Mouse (Mus musculus) intestine, embryonic 16.5 days (tissue): ENCODE results near the gene Nav1. TPM values are rescaled to one million over a fixed set of nuclear protein-coding genes. Genes with fewer than 3 reads are reported as not detected.

ENCODE experiments used
- ATAC-seq: fragments of 200-750 bp; cut with Nextera tagmentation; 2 replicates; pipeline ENCODE4 v1.8.0; 2017; ENCODE audit warnings: moderate TSS enrichment, moderate library complexity
- H3K27ac ChIP-seq: fragments of 300-500 bp; sonication (generic); 2 replicates; pipeline ENCODE4 v1.5.1; 2014; ENCODE audit warnings: mild to moderate bottlenecking, low read length
- H3K27me3 ChIP-seq: fragments of 300-500 bp; sonication (generic); replicated peaks from 2 replicates; pipeline ENCODE4 v1.6.1; 2014; ENCODE audit warnings: low read length, control low read depth, mixed read lengths; ENCODE audit not compliant: control insufficient read depth, insufficient read depth
- H3K36me3 ChIP-seq: fragments of 300-500 bp; sonication (generic); 2 replicates; pipeline ENCODE4 v1.6.1; 2014; ENCODE audit warnings: low read length, control low read depth; ENCODE audit not compliant: control insufficient read depth, insufficient read depth
- H3K4me1 ChIP-seq: fragments of 300-500 bp; sonication (generic); 2 replicates; pipeline ENCODE4 v1.6.1; 2014; ENCODE audit warnings: low read length, control low read depth, mixed read lengths; ENCODE audit not compliant: control insufficient read depth, insufficient read depth
- H3K4me2 ChIP-seq: fragments of 300-500 bp; sonication (generic); 2 replicates; pipeline ENCODE4 v1.6.1; 2014; ENCODE audit warnings: low read depth, low read length, control low read depth
- H3K4me3 ChIP-seq: fragments of 300-500 bp; sonication (generic); 2 replicates; pipeline ENCODE4 v1.5.1; 2014; ENCODE audit warnings: mild to moderate bottlenecking, low read length
- H3K9ac ChIP-seq: fragments of 300-500 bp; sonication (generic); 2 replicates; pipeline ENCODE4 v1.6.1; 2014; ENCODE audit warnings: low read depth, low read length
- H3K9me3 ChIP-seq: fragments of 300-500 bp; sonication (generic); 2 replicates; pipeline ENCODE4 v1.6.1; 2016; ENCODE audit warnings: low read length, control low read depth; ENCODE audit not compliant: control insufficient read depth
- WGBS: fragments of 180-500 bp; shearing (Covaris S2); extraction: QIAGEN DNeasy Blood & Tissue Kit; methylation state at CpG from one replicate; pipeline ENCODE4 v1.1.7; 2014; 5-methylcytosine and 5-hydroxymethylcytosine counted together
- polyA plus RNA-seq: library from polyadenylated mRNA; unstranded; fragments of >200 nt; fragmentation: Nextera tagmentation; extraction: Ambion mirVana; gene quantifications from 2 replicates; pipeline ENCODE4 v1.2.1, GENCODE M21; 2015

Nav1 gene
- polyA plus RNA-seq, 1 experiment from 2014 or later, result 9.0 TPM

DNA sequence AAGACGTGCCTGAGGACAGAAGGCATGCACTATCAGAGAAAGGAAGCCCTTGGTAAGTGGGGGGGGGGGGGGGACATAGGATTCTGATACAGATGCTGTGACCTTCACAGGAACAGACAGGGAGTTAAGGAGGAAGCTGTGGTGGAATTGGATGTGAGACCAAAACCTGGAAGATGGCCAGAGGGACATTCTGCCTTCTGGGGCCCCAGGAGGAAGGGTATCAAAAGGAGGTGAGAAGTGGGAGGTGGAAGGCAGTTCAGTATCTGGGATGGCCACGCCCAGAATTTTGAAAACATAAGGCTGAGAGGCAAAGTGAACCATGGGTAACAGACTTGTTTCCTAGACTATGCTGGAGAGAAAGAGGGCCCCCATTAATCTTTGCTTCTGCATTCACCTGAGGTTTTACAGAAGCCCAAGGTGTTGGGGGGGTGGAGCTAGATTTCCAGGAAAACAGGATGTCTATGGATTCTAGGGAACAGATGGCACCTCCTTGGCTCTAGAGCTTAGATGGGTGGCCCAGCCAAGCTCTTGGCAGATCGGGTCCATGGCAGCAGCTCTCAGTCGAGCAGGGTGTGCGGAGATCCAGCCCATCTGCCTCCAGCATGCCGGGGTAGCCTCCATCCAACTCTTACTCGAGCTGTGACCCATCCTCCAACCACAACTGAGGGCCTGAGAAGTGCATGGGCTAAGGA lies 2.6 kb downstream of the Nav1 start:
- Histone ChIP-seq H3K9ac (no peak overlapping the region), H3K4me1 (no peaks in the 10 kb centered on the region), H3K27me3 (no peaks in the 10 kb centered on the region), H3K4me3 (no peak overlapping the region), H3K4me2 (no peak overlapping the region), H3K36me3 (no peaks in the 10 kb centered on the region), H3K9me3 (no peaks in the 10 kb centered on the region), H3K27ac (no peak overlapping the region)
- 76% methylated on average over 7 of the region's 7 CpGs for WGBS
- ATAC-seq, result no peak

- Histone ChIP-seq H3K4me1 (no peaks in the 10 kb centered on the region), H3K27me3 (no peaks in the 10 kb centered on the region), H3K4me2 (no peak overlapping the region), H3K27ac (no peak overlapping the region), H3K36me3 (no peaks in the 10 kb centered on the region), H3K4me3 (no peak overlapping the region), H3K9me3 (no peaks in the 10 kb centered on the region), H3K9ac (no peak overlapping the region)
- ATAC-seq, result no peak
- 42% methylated on average over 11 of the region's 11 CpGs for WGBS
Measured at GRCm38 (mm10) chr1:135603121-135603870, 3.8 kb downstream of the Nav1 start.

GRCm38 (mm10) chr1:135600023-135601005 lies 6.8 kb downstream of the Nav1 start:
- H3K36me3 ChIP-seq, result no peaks in the 10 kb centered on the region
- ATAC-seq, result no peak
- 69% methylated on average over 15 of the region's 15 CpGs for WGBS

GRCm38 (mm10) chr1:135598251-135598879 lies 8.7 kb downstream of the Nav1 start:
- Histone ChIP-seq H3K27ac (no peak overlapping the region), H3K4me2 (no peak overlapping the region), H3K9ac (no peak overlapping the region), H3K9me3 (no peaks in the 10 kb centered on the region), H3K4me3 (no peak overlapping the region), H3K4me1 (peaks cover 8% of the 10 kb centered on the region; the same call in 1 of the 2 replicates), H3K36me3 (no peaks in the 10 kb centered on the region), H3K27me3 (no peaks in the 10 kb centered on the region)
- no peak for ATAC-seq
- WGBS, result 77% methylated on average over 8 of the region's 8 CpGs

More at GRCm38 (mm10) chr1:135600023-135601005, 6.8 kb downstream of the Nav1 start:
- H3K9ac ChIP-seq, result no peak overlapping the region
- no peaks in the 10 kb centered on the region for H3K27me3 ChIP-seq
- H3K27ac ChIP-seq, result no peak overlapping the region
- no peak overlapping the region for H3K4me3 ChIP-seq
- H3K9me3 ChIP-seq, result no peaks in the 10 kb centered on the region
- H3K4me1 ChIP-seq, result peaks cover 8% of the 10 kb centered on the region; the same call in 1 of the 2 replicates
- no peak overlapping the region for H3K4me2 ChIP-seq

DNA sequence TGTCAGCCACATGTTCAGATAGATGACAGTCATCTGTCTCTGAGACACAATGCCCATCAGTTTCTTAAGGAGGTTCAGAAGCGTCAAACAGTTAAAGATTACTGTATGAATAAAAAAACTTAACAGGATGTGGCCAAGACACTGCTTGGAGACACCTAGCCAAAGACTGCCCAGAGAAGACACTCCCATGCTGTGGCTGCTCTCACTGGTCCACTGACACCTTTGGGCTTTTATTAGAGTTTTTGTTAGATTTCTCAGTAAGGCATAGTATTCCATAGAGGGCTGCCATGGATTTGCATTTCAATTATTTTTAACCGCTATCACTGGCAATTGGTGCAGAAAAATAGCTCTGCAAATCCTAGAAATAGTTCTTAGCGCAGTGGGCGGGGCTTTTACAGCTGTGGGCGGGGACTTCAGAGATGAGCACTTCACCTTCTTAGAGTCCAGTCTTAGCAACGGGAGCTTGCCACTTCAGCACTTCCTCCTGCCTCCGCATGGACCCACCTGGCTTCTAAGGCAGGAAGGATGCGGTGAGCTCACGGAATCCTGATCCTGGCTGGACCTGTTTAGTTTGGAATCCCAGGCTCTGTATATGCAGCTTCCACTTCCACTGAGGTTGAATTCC lies 12.7 kb downstream of the Nav1 start:
- no peak overlapping the region for H3K9ac ChIP-seq
- no peak overlapping the region for H3K4me2 ChIP-seq
- no peaks in the 10 kb centered on the region for H3K9me3 ChIP-seq
- no peaks in the 10 kb centered on the region for H3K27me3 ChIP-seq
- H3K4me1 ChIP-seq, result peaks cover 15% of the 10 kb centered on the region
- H3K36me3 ChIP-seq, result no peaks in the 10 kb centered on the region
- no peak overlapping the region for H3K27ac ChIP-seq
- 51% methylated on average over 9 of the region's 9 CpGs for WGBS
- ATAC-seq, result no peak
- no peak overlapping the region for H3K4me3 ChIP-seq

GRCm38 (mm10) chr1:135593560-135594278 lies 13.4 kb downstream of the Nav1 start:
- Histone ChIP-seq H3K27me3 (no peaks in the 10 kb centered on the region), H3K4me1 (peaks cover 15% of the 10 kb centered on the region), H3K4me3 (no peak overlapping the region), H3K4me2 (no peak overlapping the region), H3K9me3 (no peaks in the 10 kb centered on the region), H3K36me3 (no peaks in the 10 kb centered on the region), H3K9ac (no peak overlapping the region), H3K27ac (no peak overlapping the region)
- ATAC-seq, result no peak
- 81% methylated on average over 6 of the region's 6 CpGs for WGBS

- H3K4me3 ChIP-seq, result no peak overlapping the region
- no peak for ATAC-seq
- 0 out of 2 replicates have a peak, but pooled peaks cover under 1% of the 10 kb centered on the region for H3K27me3 ChIP-seq
- H3K4me1 ChIP-seq, result peaks cover 9% of the 10 kb centered on the region
- no peak overlapping the region for H3K4me2 ChIP-seq
- H3K36me3 ChIP-seq, result no peaks in the 10 kb centered on the region
- H3K27ac ChIP-seq, result no peak overlapping the region
- H3K9me3 ChIP-seq, result no peaks in the 10 kb centered on the region
- H3K9ac ChIP-seq, result no peak overlapping the region
- 65% methylated on average over 9 of the region's 9 CpGs for WGBS
Measured at GRCm38 (mm10) chr1:135590776-135591175, 16.3 kb downstream of the Nav1 start.

GRCm38 (mm10) chr1:135588973-135589372 lies 18.1 kb downstream of the Nav1 start:
- Histone ChIP-seq H3K4me1 (peaks cover 12% of the 10 kb centered on the region), H3K9ac (no peak overlapping the region), H3K27ac (no peak overlapping the region), H3K36me3 (no peaks in the 10 kb centered on the region), H3K27me3 (peaks cover 16% of the 10 kb centered on the region), H3K9me3 (no peaks in the 10 kb centered on the region), H3K4me3 (no peak overlapping the region), H3K4me2 (no peak overlapping the region)
- no peak for ATAC-seq
- 76% methylated on average over 3 of the region's 3 CpGs for WGBS
